ENCODE assay signal across 8 mouse cellular contexts in genomic region chr8:61487597-61488156, GRCm38 (mm10). TPM values are rescaled to one million over a fixed set of nuclear protein-coding genes. Genes with fewer than 3 reads are reported as not detected.
DNase-seq lines count a peak whose midpoint lies in the region; ATAC-seq and TF ChIP-seq lines count a peak whose summit lies in the region.

Gene Cbr4, plus strand, starts transcription at chr8:61487734.

- no peaks in the 10 kb centered on the region for H3K9me3 ChIP-seq in erythroblast, embryonic 14.5 days (ENCODE audit: control insufficient read depth, low read length)
- H3K9me3 ChIP-seq in heart, embryonic 11.5 days (replicated peaks; ENCODE audit: control insufficient read depth, low read length): no peaks in the 10 kb centered on the region
- H3K9me3 ChIP-seq in kidney, embryonic 16.5 days (ENCODE audit: low read length): no peaks in the 10 kb centered on the region

- peaks cover 20% of the 10 kb centered on the region for H3K4me1 ChIP-seq in erythroblast, embryonic 14.5 days (ENCODE audit: control insufficient read depth)
- no peaks in the 10 kb centered on the region; the same call in 1 of the 2 replicates for H3K4me1 ChIP-seq in heart, embryonic 11.5 days (ENCODE audit: control insufficient read depth, insufficient read depth, low read length)
- peaks cover 4% of the 10 kb centered on the region; the same call in 1 of the 2 replicates for H3K4me1 ChIP-seq in kidney, embryonic 16.5 days (ENCODE audit: insufficient read depth, low read length)
- H3K4me1 ChIP-seq in liver, adult 2 months (ENCODE audit: control insufficient read depth, insufficient read depth, low read length): peaks cover 6% of the 10 kb centered on the region

- peak within 1 kb of the TSS; percentile 86 for H3K4me2 ChIP-seq in heart, embryonic 11.5 days
- peak within 1 kb of the TSS; percentile 72 for H3K4me2 ChIP-seq in kidney, embryonic 16.5 days (replicated peaks; ENCODE audit: low read depth, low read length)
- H3K4me2 ChIP-seq in myocyte (ENCODE audit: low read depth): peak within 1 kb of the TSS; percentile 65

- H3ac ChIP-seq in C2C12 (ENCODE audit: control insufficient read depth, insufficient read length, low read depth): peak within 1 kb of the TSS; percentile 88
- peak within 1 kb of the TSS; percentile 11 for H3ac ChIP-seq in myocyte (ENCODE audit: control insufficient read depth, insufficient read length)

- WGBS in heart, embryonic 11.5 days (ENCODE audit: insufficient replicate concordance): under 1% methylated on average over 29 of the region's 29 CpGs
- under 1% methylated on average over 29 of the region's 29 CpGs for WGBS in kidney, embryonic 16.5 days
- under 1% methylated on average over 29 of the region's 29 CpGs for WGBS in liver, adult 2 months

- H3K36me3 ChIP-seq in C2C12 (ENCODE audit: control insufficient read depth, insufficient read depth): no peaks in the 10 kb centered on the region
- peaks cover 5% of the 10 kb centered on the region for H3K36me3 ChIP-seq in erythroblast, embryonic 14.5 days (ENCODE audit: control insufficient read depth)
- no peaks in the 10 kb centered on the region for H3K36me3 ChIP-seq in heart, embryonic 11.5 days (ENCODE audit: control insufficient read depth, insufficient read depth, low read length)
- H3K36me3 ChIP-seq in kidney, embryonic 16.5 days (ENCODE audit: insufficient read depth, low read length): no peaks in the 10 kb centered on the region; the same call in 1 of the 2 replicates
- H3K36me3 ChIP-seq in liver, adult 2 months (ENCODE audit: control insufficient read depth, insufficient read depth, low read length): peaks cover 8% of the 10 kb centered on the region
- H3K36me3 ChIP-seq in myocyte (ENCODE audit: control insufficient read depth, insufficient read depth): peaks cover 3% of the 10 kb centered on the region
- H3K36me3 ChIP-seq in splenic B cell, adult 2 months (ENCODE audit: control insufficient read depth, insufficient read depth, low read length, poor library complexity, severe bottlenecking): no peaks in the 10 kb centered on the region

- H3K4me3 ChIP-seq in C2C12 (ENCODE audit: insufficient read depth, poor library complexity, severe bottlenecking) (peak within 1 kb of the TSS; percentile 63), myocyte (peak within 1 kb of the TSS; percentile 72)
- H3K4me3 ChIP-seq in erythroblast, embryonic 14.5 days (replicated peaks): peak within 1 kb of the TSS; percentile 89
- H3K4me3 ChIP-seq in heart, embryonic 11.5 days (ENCODE audit: low read depth, low read length): peak within 1 kb of the TSS; percentile 77
- H3K4me3 ChIP-seq in kidney, embryonic 16.5 days (ENCODE audit: low read length): peak within 1 kb of the TSS; percentile 86
- H3K4me3 ChIP-seq in liver, adult 2 months (ENCODE audit: insufficient read depth, low read depth, low read length): peak within 1 kb of the TSS; percentile 86

- peak within 1 kb of the TSS; percentile 96 for H3K9ac ChIP-seq in heart, embryonic 11.5 days (ENCODE audit: low read depth, low read length)
- H3K9ac ChIP-seq in kidney, embryonic 16.5 days (replicated peaks; ENCODE audit: low read length): peak within 1 kb of the TSS; percentile 93
- H3K9ac ChIP-seq in liver, adult 2 months (ENCODE audit: low read depth, low read length): peak within 1 kb of the TSS; percentile 86

- no peaks in the 10 kb centered on the region for H3K79me2 ChIP-seq in C2C12 (ENCODE audit: control insufficient read depth, insufficient read depth)
- no peaks in the 10 kb centered on the region for H3K79me2 ChIP-seq in liver, adult 2 months (ENCODE audit: control insufficient read depth, insufficient read depth, low read length)
- H3K79me2 ChIP-seq in myocyte (ENCODE audit: control insufficient read depth, insufficient read depth): no peaks in the 10 kb centered on the region

- no peaks in the 10 kb centered on the region for H3K79me3 ChIP-seq in C2C12 (ENCODE audit: low read depth)

- H3K27me3 ChIP-seq in C2C12 (ENCODE audit: control insufficient read depth, insufficient read depth, insufficient read length) (no peaks in the 10 kb centered on the region), myocyte (ENCODE audit: control insufficient read depth, insufficient read depth, insufficient read length) (peaks cover 2% of the 10 kb centered on the region)
- no peaks in the 10 kb centered on the region for H3K27me3 ChIP-seq in erythroblast, embryonic 14.5 days (ENCODE audit: control insufficient read depth)
- H3K27me3 ChIP-seq in heart, embryonic 11.5 days (ENCODE audit: control insufficient read depth, insufficient read depth, low read length): no peaks in the 10 kb centered on the region
- H3K27me3 ChIP-seq in kidney, embryonic 16.5 days (ENCODE audit: insufficient read depth, low read length): no peaks in the 10 kb centered on the region
- H3K27me3 ChIP-seq in liver, adult 2 months (ENCODE audit: control insufficient read depth, insufficient read depth, low read length): no peaks in the 10 kb centered on the region
- H3K27me3 ChIP-seq in splenic B cell, adult 2 months (ENCODE audit: control insufficient read depth, insufficient read depth, low read length, poor library complexity, severe bottlenecking): no peaks in the 10 kb centered on the region

- peak; percentile 99 for DNase-seq in brain, embryonic 14.5 days (ENCODE audit: low read depth)
- peak; percentile 97 for DNase-seq in liver, adult 2 months (ENCODE audit: extremely low read depth, low read depth, low spot score)
- peak; percentile 95 for DNase-seq in splenic B cell, adult 2 months (ENCODE audit: low read depth, low spot score)

- H3K27ac ChIP-seq in heart, embryonic 11.5 days (ENCODE audit: low read depth, low read length): peak within 1 kb of the TSS; percentile 95
- peak within 1 kb of the TSS; percentile 98 for H3K27ac ChIP-seq in kidney, embryonic 16.5 days (ENCODE audit: low read length)
- peak within 1 kb of the TSS; percentile 97 for H3K27ac ChIP-seq in liver, adult 2 months (replicated peaks; ENCODE audit: insufficient read depth, low read depth, low read length)

- peak; percentile 87 for ATAC-seq in heart, embryonic 11.5 days (replicated peaks; ENCODE audit: insufficient number of reproducible peaks, low FRiP score, low TSS enrichment)
- peak; percentile 96 for ATAC-seq in kidney, embryonic 16.5 days (ENCODE audit: low FRiP score, low TSS enrichment)

- no peak for TF ChIP-seq CTCF in C2C12 (IDR thresholded peaks at IDR 0.05; ENCODE audit: control insufficient read depth, insufficient read depth, insufficient read length)
- no peak for TF ChIP-seq CTCF in brain, embryonic 14.5 days (IDR thresholded peaks at IDR 0.05; ENCODE audit: borderline replicate concordance, extremely low read depth, insufficient read depth, insufficient read length)
- TF ChIP-seq CTCF in liver, adult 2 months (IDR thresholded peaks at IDR 0.05; ENCODE audit: low read depth, low read length): no peak

- TF ChIP-seq POLR2A in brain, embryonic 14.5 days (IDR thresholded peaks at IDR 0.05; ENCODE audit: borderline replicate concordance, extremely low read depth, insufficient read depth, insufficient read length, poor library complexity, severe bottlenecking): no peak
- TF ChIP-seq POLR2A in liver, adult 2 months (IDR thresholded peaks at IDR 0.05; ENCODE audit: extremely low read depth, insufficient read depth, low read length): peak; percentile 44
- TF ChIP-seq POLR2A in myocyte (IDR thresholded peaks at IDR 0.05; ENCODE audit: insufficient read length, low read depth): peak; percentile 40

TF ChIP-seq in C2C12, 6 proteins besides CTCF, POLR2A, EP300 and RAD21:
- TF ChIP-seq MYOG (IDR thresholded peaks at IDR 0.05; ENCODE audit: control insufficient read depth, extremely low read depth, insufficient read length) (no peak), FOSL1 (IDR thresholded peaks at IDR 0.05; ENCODE audit: insufficient read depth, low read length, poor library complexity, severe bottlenecking) (no peak), MAX (IDR thresholded peaks at IDR 0.05) (no peak), CEBPB (IDR thresholded peaks at IDR 0.05; ENCODE audit: low read depth) (no peak), USF1 (IDR thresholded peaks at IDR 0.05; ENCODE audit: low read depth) (no peak), MYOD1 (IDR thresholded peaks at IDR 0.05; ENCODE audit: control insufficient read depth, insufficient read length, low read depth) (no peak)

TF ChIP-seq in myocyte, 11 proteins besides CTCF, POLR2A, EP300 and RAD21:
- peak; percentile 74 for TF ChIP-seq SRF (IDR thresholded peaks at IDR 0.05; ENCODE audit: control insufficient read depth, insufficient read length, low read depth)
- TF ChIP-seq MAX (IDR thresholded peaks at IDR 0.05; ENCODE audit: low read depth): peak; percentile 21
- TF ChIP-seq MYOD1 (IDR thresholded peaks at IDR 0.05; ENCODE audit: control insufficient read depth in 1 of 3, insufficient read length in 2 of 3, low read depth in 2 of 3): no peak
- no peak for TF ChIP-seq TCF3 (IDR thresholded peaks at IDR 0.05; ENCODE audit: insufficient read length, low read depth)
- no peak for TF ChIP-seq USF1 (IDR thresholded peaks at IDR 0.05; ENCODE audit: low read depth)
- no peak for TF ChIP-seq CEBPB (IDR thresholded peaks at IDR 0.05; ENCODE audit: insufficient read depth, poor library complexity, severe bottlenecking)
- no peak for TF ChIP-seq E2F4 (IDR thresholded peaks at IDR 0.05; ENCODE audit: insufficient read depth)
- TF ChIP-seq MYOG (IDR thresholded peaks at IDR 0.05; ENCODE audit: control insufficient read depth in 1 of 3, insufficient read depth in 1 of 3, insufficient read length in 2 of 3, low read depth in 2 of 3): no peak
- TF ChIP-seq POLR2AphosphoS2 (IDR thresholded peaks at IDR 0.05; ENCODE audit: insufficient read length, low read depth): peak; percentile 48

RNA-seq across cellular contexts. Expression of gene Cbr4, which starts in this region (rescaled TPM):
- polyA plus RNA-seq in C2C12 (2012; fragmentation: generic; extraction: Trizol): 7.9 TPM
- polyA plus RNA-seq in brain, embryonic 14.5 days (2012; rRNA removed): 10.2 and 11.7 TPM in 2 replicates
- polyA plus RNA-seq in erythroblast, embryonic 14.5 days (2012): 0.08 TPM in 1 of 2 replicates, not detected in the other
- 30.2 and 41.3 TPM in 2 replicates for polyA plus RNA-seq in heart, embryonic 11.5 days (2014; fragmentation: Nextera tagmentation; extraction: Ambion mirVana)
- polyA plus RNA-seq in kidney, embryonic 16.5 days (2015; fragmentation: Nextera tagmentation; extraction: Ambion mirVana): 32.5 and 34.1 TPM in 2 replicates
- 22.0 and 22.8 TPM in 2 replicates for total RNA-seq in liver, adult 2 months (2014; rRNA removed)
- 9.5 and 10.7 TPM in 2 replicates for polyA plus RNA-seq in liver, adult 2 months (2012; rRNA removed)
- 14.8 TPM for polyA plus RNA-seq in myocyte (2012; fragmentation: generic; extraction: Trizol)

Comparison
In these comparisons a context has a peak if more than half of its experiments do, and no peak if none do; other contexts are left out.
1. Peak in every context shown above with its lines: DNase-seq, ATAC-seq, H3K4me3 ChIP-seq and H3K27ac ChIP-seq.